Mouse (Mus musculus) retina, postnatal 1 day (tissue): ENCODE data around the gene Fbxo22.
"Not testable (repeated sequence)": the region's sequence is repeated elsewhere in the genome, so short reads cannot be mapped to it uniquely, and the experiment has no call there.

Experiments used
- DNase-seq: peaks from one replicate; pipeline ENCODE4 v3.0.0-alpha.2; 2012

Fbxo22 gene

DNA sequence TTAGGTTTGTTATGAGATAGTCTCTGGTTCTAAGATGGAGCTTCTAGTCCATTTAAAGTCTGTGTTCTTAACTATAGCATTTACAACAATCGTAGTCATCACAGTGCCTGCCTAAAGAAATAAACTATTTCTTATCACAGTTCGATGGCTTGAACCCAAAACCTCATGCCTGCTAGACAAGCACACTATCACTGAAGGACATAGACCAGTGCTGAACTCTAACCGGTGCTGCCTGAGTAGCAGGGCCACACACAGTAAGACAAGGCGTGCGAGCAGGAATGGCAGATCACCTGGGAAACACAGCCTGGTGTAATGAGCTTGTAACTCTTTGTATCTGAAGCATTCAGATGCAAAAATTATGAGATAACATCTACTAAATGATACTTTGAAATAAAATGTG lies 32.1 kb downstream of the Fbxo22 start:
- no peak for DNase-seq

- DNase-seq: peak; percentile 25
These were observed 33.3 kb downstream of the Fbxo22 start for GRCm38 (mm10) chr9:55241863-55242685.

DNA sequence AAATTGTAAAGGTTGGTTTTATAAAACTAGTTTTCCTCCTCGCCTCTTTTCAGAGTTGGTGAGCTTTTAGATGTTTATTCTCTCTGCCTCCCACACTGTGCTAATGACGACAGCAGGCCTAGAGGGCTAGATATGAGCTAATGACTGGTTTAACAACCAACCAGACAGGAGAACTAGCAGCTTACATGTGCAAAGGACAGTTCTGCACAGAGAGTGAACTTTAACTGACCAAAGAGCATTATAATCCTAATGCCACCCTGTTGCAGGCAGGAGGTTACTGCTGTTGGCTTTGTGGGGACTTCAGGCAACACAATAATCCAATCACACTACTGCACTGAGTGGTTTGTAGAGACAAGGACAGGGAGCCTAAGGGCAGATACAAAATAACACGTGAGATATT lies 34.6 kb downstream of the Fbxo22 start:
- DNase-seq: no peak

GRCm38 (mm10) chr9:55244079-55244478 lies 35.4 kb downstream of the Fbxo22 start:
- no peak for DNase-seq

DNA sequence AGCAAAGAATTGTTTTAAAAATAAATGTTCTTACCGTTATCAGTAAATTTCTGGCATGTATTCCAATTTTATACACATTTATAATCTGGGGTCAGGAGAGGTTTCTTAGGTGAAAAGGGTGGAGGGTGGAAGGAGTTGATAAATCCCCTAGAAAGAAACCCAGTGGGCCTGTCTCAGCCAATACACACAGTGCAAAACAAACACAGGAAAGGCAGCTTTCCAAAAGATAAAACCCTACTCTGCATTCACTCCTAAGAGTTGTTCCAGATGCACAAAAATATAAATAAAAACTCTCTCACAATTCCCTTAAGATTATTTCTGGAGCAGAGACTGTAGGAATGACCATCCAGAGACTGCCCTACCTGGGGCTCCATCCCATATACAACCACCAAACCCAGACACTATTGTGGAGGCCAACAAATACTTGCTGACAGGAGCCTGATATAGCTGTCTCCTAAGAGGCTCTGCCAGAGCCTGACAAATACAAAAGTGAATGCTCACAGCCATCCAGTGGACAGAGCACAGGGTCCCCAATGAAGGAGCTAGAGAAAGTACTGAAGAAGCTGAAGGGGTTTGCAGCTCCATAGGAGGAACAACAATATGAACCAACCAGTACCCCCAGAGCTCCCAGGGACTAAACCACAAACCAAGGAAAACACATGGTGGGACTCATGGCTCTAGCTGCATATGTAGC lies 36.5 kb downstream of the Fbxo22 start:
- not testable (repeated sequence) for DNase-seq

GRCm38 (mm10) chr9:55246440-55246839 lies 37.7 kb downstream of the Fbxo22 start:
- DNase-seq: no peak

DNA sequence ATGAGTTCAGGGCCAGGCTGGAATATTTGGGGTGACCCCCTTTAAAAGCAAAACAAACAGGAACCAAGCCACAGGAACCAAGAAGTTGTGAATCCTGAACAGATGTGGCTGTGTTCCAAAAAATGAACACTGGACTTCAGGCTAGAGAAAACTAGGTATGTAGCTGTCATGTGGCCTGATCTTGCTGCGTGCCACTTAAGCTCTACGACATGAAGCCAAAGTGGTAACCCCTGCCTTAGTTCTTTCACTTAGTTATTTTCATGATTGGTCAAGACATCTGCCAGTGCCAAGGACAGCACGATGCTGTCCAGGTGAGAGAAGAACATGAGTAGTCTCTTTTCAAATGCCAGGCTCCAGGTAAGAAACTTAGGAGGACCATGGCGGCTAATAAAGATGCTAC lies 38.2 kb downstream of the Fbxo22 start:
- no peak for DNase-seq

DNA sequence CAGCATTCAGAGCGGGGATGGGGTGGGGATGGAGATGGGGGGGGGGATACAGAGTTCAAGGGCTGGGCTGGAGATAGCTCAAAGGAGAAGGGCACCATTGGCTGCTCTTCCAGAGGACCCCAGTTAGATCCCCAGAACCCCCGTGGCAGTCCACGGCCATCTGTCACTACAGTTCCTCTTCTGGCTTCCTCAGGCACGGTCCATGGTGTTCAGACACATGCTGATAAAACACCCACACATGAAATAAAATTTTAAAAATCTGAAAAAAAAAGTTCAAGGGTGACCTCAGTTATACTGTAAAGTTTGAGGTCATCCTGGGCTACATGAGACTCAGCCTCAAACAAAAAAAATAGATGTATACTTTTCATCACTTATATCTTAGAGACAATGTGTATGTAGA lies 39.7 kb downstream of the Fbxo22 start:
- no peak for DNase-seq

GRCm38 (mm10) chr9:55250595-55251247 lies 42.0 kb downstream of the Fbxo22 start:
- no peak for DNase-seq

- not testable (repeated sequence) for DNase-seq
These were observed 43.4 kb downstream of the Fbxo22 start for GRCm38 (mm10) chr9:55252097-55252496.

- DNase-seq: no peak
These were observed 45.1 kb downstream of the Fbxo22 start for GRCm38 (mm10) chr9:55253849-55254248.

DNA sequence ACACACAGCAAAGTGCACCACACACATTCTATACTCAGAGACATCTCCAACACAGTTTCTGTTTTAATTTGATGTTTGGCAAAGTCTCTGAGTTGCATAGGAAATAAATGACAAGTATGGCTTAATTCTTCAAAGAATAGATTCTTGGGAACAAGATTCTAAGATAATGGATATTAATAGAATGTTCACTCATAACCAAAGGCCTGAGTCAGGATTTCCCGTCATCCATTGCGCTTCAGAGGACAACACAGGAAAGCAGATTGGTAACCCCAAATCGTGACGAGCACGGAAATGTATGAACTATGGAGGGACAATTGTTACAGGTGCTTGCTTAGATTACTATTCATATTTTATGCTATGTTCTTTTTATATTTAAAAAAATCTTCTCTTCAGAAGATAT lies 46.3 kb downstream of the Fbxo22 start:
- no peak for DNase-seq

GRCm38 (mm10) chr9:55255604-55256003 lies 46.9 kb downstream of the Fbxo22 start:
- no peak for DNase-seq

- DNase-seq: no peak
These were observed 48.4 kb downstream of the Fbxo22 start for GRCm38 (mm10) chr9:55257105-55257504.

GRCm38 (mm10) chr9:55259741-55260140 lies 51.0 kb downstream of the Fbxo22 start:
- DNase-seq: no peak

GRCm38 (mm10) chr9:55264356-55265302 lies 55.9 kb downstream of the Fbxo22 start:
- DNase-seq: no peak

- DNase-seq: no peak
These were observed 63.3 kb downstream of the Fbxo22 start for GRCm38 (mm10) chr9:55271960-55272560.

DNA sequence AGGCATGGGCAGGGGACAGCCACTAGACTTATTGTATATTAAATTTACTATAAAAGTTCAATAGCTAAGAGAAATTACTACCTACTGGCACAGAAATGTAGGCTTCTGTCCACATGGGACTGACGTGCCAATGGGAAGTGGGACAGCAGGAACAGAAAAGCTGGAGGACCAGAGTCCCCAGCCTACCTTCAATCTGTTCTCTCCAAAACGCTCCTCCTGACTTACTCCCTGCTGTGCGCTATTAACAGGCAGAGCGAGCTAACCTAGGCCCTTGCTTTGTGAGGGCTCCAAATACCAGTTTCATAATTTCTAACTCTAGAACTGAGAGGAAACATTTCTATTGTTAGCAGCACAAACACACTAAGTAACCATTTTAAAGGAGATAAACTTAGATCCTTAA lies 65.2 kb downstream of the Fbxo22 start:
- DNase-seq: no peak
